Mouse (Mus musculus) stomach, postnatal 0 days (tissue): ENCODE data around the gene Tns4.

ENCODE experiments used
- CTCF ChIP-seq: IDR thresholded peaks from 2 replicates; pipeline ENCODE4 v1.5.1; 2016; ENCODE audit warnings: antibody characterized with exemption, low read depth, mild to moderate bottlenecking, moderate library complexity
- EP300 ChIP-seq: optimal IDR thresholded peaks from 2 replicates; pipeline ENCODE3; 2016; ENCODE audit warnings: antibody characterized with exemption

DNA sequence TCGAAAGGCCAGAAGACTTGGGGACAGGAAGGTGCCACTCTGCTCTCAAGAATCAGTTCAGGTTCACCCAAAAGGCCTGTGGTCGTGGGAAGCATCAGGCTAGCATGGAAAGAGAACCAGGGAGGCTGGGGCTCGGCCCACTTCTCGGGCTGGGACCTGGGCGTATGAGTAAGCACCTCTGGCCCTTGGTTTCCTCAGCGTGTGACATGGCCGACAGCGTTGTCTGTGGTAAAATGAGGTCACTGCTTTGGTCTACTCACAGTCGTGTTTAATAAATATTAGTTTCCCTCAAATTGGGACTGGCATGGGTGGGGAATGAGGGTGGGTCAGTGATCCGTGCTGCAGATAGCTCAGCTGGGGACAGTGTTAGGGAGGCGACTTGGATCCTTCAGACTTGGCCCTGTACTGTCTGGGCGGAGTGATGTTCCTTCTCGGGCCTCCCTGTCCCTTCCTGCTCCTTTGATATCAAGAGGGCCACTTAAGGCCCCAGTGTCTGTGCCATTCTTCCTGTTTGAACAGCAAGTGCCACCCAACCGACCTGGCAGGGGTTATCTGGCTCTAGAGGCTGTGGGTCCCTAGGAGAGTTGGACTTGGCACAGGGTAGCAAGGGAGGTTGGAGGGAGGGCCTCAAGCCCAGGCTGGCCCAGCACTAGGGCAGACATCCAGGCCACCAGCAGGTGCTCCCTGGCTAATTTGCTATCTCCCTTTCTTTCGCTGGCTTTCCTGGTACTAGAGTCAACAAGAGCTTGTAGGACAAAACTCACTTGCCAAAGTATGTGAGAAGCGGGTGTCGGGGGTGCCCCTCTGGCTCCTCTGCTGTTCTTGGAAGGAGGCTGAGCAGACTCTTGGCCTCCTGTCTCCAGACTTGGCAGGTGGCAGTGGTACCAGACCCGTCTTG is 38.9 kb upstream of the Tns4 start:
- no peak for TF ChIP-seq CTCF
- no peak for TF ChIP-seq EP300
